Mouse (Mus musculus) bone marrow, adult 2 months (tissue): ENCODE measurements around the gene Il10. TPM values are rescaled to one million over a fixed set of nuclear protein-coding genes. Genes with fewer than 3 reads are reported as not detected.

Source experiments
- H3K27ac ChIP-seq: fragments of 200-500 bp; 2 replicates; pipeline ENCODE4 v1.5.1; 2012; ENCODE audit warnings: low read depth, mild to moderate bottlenecking, control low read depth, inconsistent platforms, low read length; ENCODE audit not compliant: control insufficient read depth, poor library complexity, insufficient read depth
- H3K4me1 ChIP-seq: fragments of 200-500 bp; 2 replicates; pipeline ENCODE4 v1.6.1; 2011; ENCODE audit warnings: low read length; ENCODE audit not compliant: control insufficient read depth, insufficient read depth
- H3K4me3 ChIP-seq: fragments of 200-500 bp; replicated peaks from 2 replicates; pipeline ENCODE3; 2011; ENCODE audit warnings: mild to moderate bottlenecking, low read depth, low read length, control low read depth; ENCODE audit not compliant: control insufficient read depth
- CTCF ChIP-seq: fragments of 200-500 bp; IDR thresholded peaks from 2 replicates; pipeline ENCODE4 v1.5.1; 2011; ENCODE audit warnings: low read length, control low read depth; ENCODE audit not compliant: control insufficient read depth, insufficient read depth
- POLR2A ChIP-seq: fragments of 200-500 bp; IDR thresholded peaks from 2 replicates; pipeline ENCODE4 v1.6.1; 2011; ENCODE audit warnings: low read depth, mild to moderate bottlenecking, control low read depth, low read length, borderline replicate concordance; ENCODE audit not compliant: control insufficient read depth
- WGBS: fragments of 180-500 bp; shearing (Covaris S2); methylation state at CpG from one replicate; pipeline ENCODE4 v1.1.7; 2018; 5-methylcytosine and 5-hydroxymethylcytosine counted together
- polyA plus RNA-seq: library from polyadenylated mRNA; stranded (reverse); fragments of >200 nt; gene quantifications from 2 replicates; pipeline ENCODE4 v1.2.4, GENCODE M21; 2011; ENCODE audit warnings: low replicate concordance; ENCODE audit not compliant: missing spikeins, insufficient read depth, insufficient read length

Il10 gene
- polyA plus RNA-seq, 1 experiment = 1.1 TPM

GRCm38 (mm10) chr1:131074524-131074938, 54.9 kb downstream of the Il10 start:
- H3K27ac ChIP-seq = no peak overlapping the region
- no peak for TF ChIP-seq POLR2A
- no peak for TF ChIP-seq CTCF
- WGBS = 47% methylated on average over 8 of the region's 8 CpGs
- no peak overlapping the region for H3K4me3 ChIP-seq
- H3K4me1 ChIP-seq = peaks cover 7% of the 10 kb centered on the region; the same call in 1 of the 2 replicates

Other genes with a start within 250 kb of the Il10 start
- gene Fcamr, start 218.9 kb upstream of the Il10 start, polyA plus RNA-seq = not detected in 2 replicates
- 1.3 and 1.7 TPM in 2 replicates for gene Pigr, start 193.2 kb upstream of the Il10 start, polyA plus RNA-seq
- 13.2 and 36.6 TPM in 2 replicates for gene Fcmr, start 154.2 kb upstream of the Il10 start, polyA plus RNA-seq
- gene Il24, start 132.4 kb upstream of the Il10 start, polyA plus RNA-seq = not detected in 2 replicates
- not detected in 2 replicates for gene Il20, start 108.4 kb upstream of the Il10 start, polyA plus RNA-seq
- gene Il19, start 79.7 kb upstream of the Il10 start, polyA plus RNA-seq = not detected in 2 replicates
- 22.7 and 38.1 TPM in 2 replicates for gene Mapkapk2, start 78.0 kb downstream of the Il10 start, polyA plus RNA-seq
- gene Dyrk3, start 118.5 kb downstream of the Il10 start, polyA plus RNA-seq = 7.5 and 13.4 TPM in 2 replicates
- 18.9 and 25.3 TPM in 2 replicates for gene Eif2d, start 133.3 kb downstream of the Il10 start, polyA plus RNA-seq
- 12.7 and 21.8 TPM in 2 replicates for gene Rassf5, start 225.4 kb downstream of the Il10 start, polyA plus RNA-seq